In genomic region chr4:129795151-129795860, GRCm38 (mm10) we compare ENCODE assay signal across 8 mouse cellular contexts. TPM values are rescaled to one million over a fixed set of nuclear protein-coding genes. Genes with fewer than 3 reads are reported as not detected.
DNase-seq lines count a peak whose midpoint lies in the region; ATAC-seq lines count a peak whose summit lies in the region.

No protein-coding gene starts in this region.

- peaks cover 30% of the 10 kb centered on the region for H3K4me1 ChIP-seq in embryonic facial prominence, embryonic 12.5 days
- peaks cover 26% of the 10 kb centered on the region for H3K4me1 ChIP-seq in heart, embryonic 11.5 days (ENCODE audit: control insufficient read depth, insufficient read depth, low read length)
- H3K4me1 ChIP-seq in stomach, embryonic 16.5 days (ENCODE audit: control insufficient read depth, insufficient read depth, low read length) = peaks cover 34% of the 10 kb centered on the region

- WGBS in embryonic facial prominence, embryonic 12.5 days = 2% methylated on average over 17 of the region's 17 CpGs
- WGBS in heart, embryonic 11.5 days (ENCODE audit: insufficient replicate concordance) = 6% methylated on average over 17 of the region's 17 CpGs
- 12% methylated on average over 17 of the region's 17 CpGs for WGBS in stomach, embryonic 16.5 days

- peak overlapping the region; percentile 24; the same call in 1 of the 2 replicates for H3K9ac ChIP-seq in embryonic facial prominence, embryonic 12.5 days
- peak overlapping the region; percentile 46; the same call in 1 of the 2 replicates for H3K9ac ChIP-seq in heart, embryonic 11.5 days (ENCODE audit: low read depth, low read length)
- peak overlapping the region; percentile 64 for H3K9ac ChIP-seq in stomach, embryonic 16.5 days (ENCODE audit: low read length)

- DNase-seq in ZHBTc4 (ENCODE audit: low read depth, low spot score) = peak; percentile 69
- DNase-seq in kidney, postnatal 10 days = peak; percentile 67
- DNase-seq in lung, postnatal 36 days = peak; percentile 94
- no peak for DNase-seq in right cerebral cortex, postnatal 36 days (ENCODE audit: low spot score in 2 of 2)

- peak overlapping the region; percentile 41 for H3K4me2 ChIP-seq in embryonic facial prominence, embryonic 12.5 days (replicated peaks)
- peak overlapping the region; percentile 46 for H3K4me2 ChIP-seq in heart, embryonic 11.5 days
- peak overlapping the region; percentile 50 for H3K4me2 ChIP-seq in stomach, embryonic 16.5 days (ENCODE audit: low read depth, low read length)

- H3K9me3 ChIP-seq in embryonic facial prominence, embryonic 12.5 days = no peaks in the 10 kb centered on the region
- no peaks in the 10 kb centered on the region for H3K9me3 ChIP-seq in heart, embryonic 11.5 days (replicated peaks; ENCODE audit: control insufficient read depth, low read length)
- H3K9me3 ChIP-seq in stomach, embryonic 16.5 days (replicated peaks; ENCODE audit: control insufficient read depth, low read length) = no peaks in the 10 kb centered on the region

- H3K36me3 ChIP-seq in embryonic facial prominence, embryonic 12.5 days = no peaks in the 10 kb centered on the region
- H3K36me3 ChIP-seq in heart, embryonic 11.5 days (ENCODE audit: control insufficient read depth, insufficient read depth, low read length) = no peaks in the 10 kb centered on the region
- H3K36me3 ChIP-seq in stomach, embryonic 16.5 days (ENCODE audit: control insufficient read depth, insufficient read depth, low read length) = no peaks in the 10 kb centered on the region

- H3K27ac ChIP-seq in embryonic facial prominence, embryonic 12.5 days = peak overlapping the region; percentile 94
- peak overlapping the region; percentile 88 for H3K27ac ChIP-seq in heart, embryonic 11.5 days (ENCODE audit: low read depth, low read length)
- peak overlapping the region; percentile 95 for H3K27ac ChIP-seq in stomach, embryonic 16.5 days (ENCODE audit: low read length)

- ATAC-seq in embryonic facial prominence, embryonic 12.5 days (ENCODE audit: insufficient number of reproducible peaks, insufficient read depth, low FRiP score, low TSS enrichment) = peak; percentile 67
- 0 out of 2 replicates have a peak, but pooled peaks have one; percentile 52 for ATAC-seq in heart, embryonic 11.5 days (replicated peaks; ENCODE audit: insufficient number of reproducible peaks, low FRiP score, low TSS enrichment)
- peak; percentile 88 for ATAC-seq in stomach, embryonic 16.5 days (ENCODE audit: insufficient read depth, low FRiP score)
- ATAC-seq in activated CD4-positive, CD25-positive, alpha-beta regulatory T cell, adult 4 months = no peak

- H3K4me3 ChIP-seq in embryonic facial prominence, embryonic 12.5 days = peak overlapping the region; percentile 4; the same call in 1 of the 2 replicates
- peak overlapping the region; percentile 4; the same call in 1 of the 2 replicates for H3K4me3 ChIP-seq in heart, embryonic 11.5 days (ENCODE audit: low read depth, low read length)
- peak overlapping the region; percentile 38 for H3K4me3 ChIP-seq in stomach, embryonic 16.5 days (replicated peaks; ENCODE audit: low read length)

- no peaks in the 10 kb centered on the region for H3K27me3 ChIP-seq in embryonic facial prominence, embryonic 12.5 days
- H3K27me3 ChIP-seq in heart, embryonic 11.5 days (ENCODE audit: control insufficient read depth, insufficient read depth, low read length) = no peaks in the 10 kb centered on the region
- H3K27me3 ChIP-seq in stomach, embryonic 16.5 days (ENCODE audit: control insufficient read depth, insufficient read depth, low read length) = no peaks in the 10 kb centered on the region

RNA-seq across cellular contexts. Expression of gene Ptp4a2, which starts 15.7 kb away (rescaled TPM):
- 306 and 332 TPM in 2 replicates for polyA plus RNA-seq in embryonic facial prominence, embryonic 12.5 days (2016; fragmentation: Nextera tagmentation; extraction: Ambion mirVana)
- 329 and 345 TPM in 2 replicates for polyA plus RNA-seq in heart, embryonic 11.5 days (2014; fragmentation: Nextera tagmentation; extraction: Ambion mirVana)
- 277 and 329 TPM in 2 replicates for polyA plus RNA-seq in stomach, embryonic 16.5 days (2015; fragmentation: Nextera tagmentation; extraction: Ambion mirVana)
- polyA plus RNA-seq in activated CD4-positive, CD25-positive, alpha-beta regulatory T cell, adult 4 months (2017; shearing (Covaris generic)) = 1,000 to 10,000 TPM; 1,863 to 2,031 TPM

RNA-seq across cellular contexts. Expression of gene Khdrbs1, which starts 53.2 kb away (rescaled TPM):
- 191 and 204 TPM in 2 replicates for polyA plus RNA-seq in embryonic facial prominence, embryonic 12.5 days (2016; fragmentation: Nextera tagmentation; extraction: Ambion mirVana)
- polyA plus RNA-seq in heart, embryonic 11.5 days (2014; fragmentation: Nextera tagmentation; extraction: Ambion mirVana) = 73.0 and 83.1 TPM in 2 replicates
- 52.8 and 54.5 TPM in 2 replicates for polyA plus RNA-seq in stomach, embryonic 16.5 days (2015; fragmentation: Nextera tagmentation; extraction: Ambion mirVana)
- polyA plus RNA-seq in activated CD4-positive, CD25-positive, alpha-beta regulatory T cell, adult 4 months (2017; shearing (Covaris generic)) = 10 to 100 TPM; 34.4 to 34.7 TPM

Comparison
In these comparisons a context has a peak if more than half of its experiments do, and no peak if none do; other contexts are left out.
1. DNase-seq: peak in ZHBTc4 (single experiment), kidney, postnatal 10 days (single experiment) and lung, postnatal 36 days (single experiment); none in right cerebral cortex, postnatal 36 days (0 of 2).
2. Peak in every context shown above with its lines, with median percentiles within 50 percentile points of each other: H3K27ac ChIP-seq, H3K4me2 ChIP-seq, H3K4me3 ChIP-seq and H3K9ac ChIP-seq.